Mouse (Mus musculus) kidney, adult 2 months (tissue): ENCODE results near the gene Vasp.

Experiments used
- CTCF ChIP-seq: fragments of 200-500 bp; conservative IDR thresholded peaks from 2 replicates; pipeline ENCODE4 v1.5.1; 2011; ENCODE audit warnings: low read depth, mild to moderate bottlenecking, control low read depth, low read length, moderate library complexity, mixed read lengths; ENCODE audit not compliant: insufficient read depth, insufficient read length
- POLR2A ChIP-seq: fragments of 200-500 bp; IDR thresholded peaks from one replicate; pipeline ENCODE4 v1.6.1; 2011; ENCODE audit warnings: low read depth, low read length, control low read depth

GRCm38 (mm10) chr7:19210010-19210409, 61.6 kb downstream of the Vasp start:
- no peak; the same call in 1 of the 2 replicates for TF ChIP-seq CTCF
- no peak for TF ChIP-seq POLR2A
